Mouse (Mus musculus) induced T-regulatory cell, adult 2 months (primary cell): ENCODE results near the gene Fam180a.
A peak's percentile ranks its signal among the peaks of the same experiment; 100 is the strongest.
"Not testable (repeated sequence)": the region's sequence is repeated elsewhere in the genome, so short reads cannot be mapped to it uniquely, and the experiment has no call there.

Experiments used
- DNase-seq: peaks from one replicate; pipeline ENCODE4 v3.0.0-alpha.2; 2012; ENCODE audit warnings: low read depth

Fam180a gene

GRCm38 (mm10) chr6:35326111-35326515 is at the start of gene Fam180a:
Gene Fam180a, minus strand, starts transcription at chr6:35326141.
- no peak for DNase-seq

GRCm38 (mm10) chr6:35374052-35374451 is 48.1 kb upstream of the Fam180a start:
- DNase-seq = no peak

DNA sequence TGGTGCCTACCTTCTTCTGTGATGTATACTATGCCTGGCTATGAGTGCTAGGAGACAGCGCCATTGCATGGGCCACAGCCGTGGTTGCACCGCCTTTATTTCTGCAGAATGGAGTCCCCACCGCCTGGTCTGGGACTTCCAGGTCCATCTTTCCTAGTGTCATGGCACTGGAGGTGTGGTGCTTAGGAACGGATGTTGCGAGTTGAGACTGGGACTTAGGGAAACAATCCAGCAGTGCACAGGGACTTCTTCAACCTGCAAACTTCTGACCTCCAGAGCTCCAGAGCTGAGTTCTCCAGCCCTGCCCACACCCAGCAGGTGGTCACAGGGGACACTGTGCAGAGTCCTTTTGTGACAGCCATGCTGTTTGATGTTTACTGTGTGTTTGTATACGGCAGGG is 44.4 kb upstream of the Fam180a start:
- no peak for DNase-seq

- DNase-seq = not testable (repeated sequence)
Observed at GRCm38 (mm10) chr6:35369578-35370282, 43.8 kb upstream of the Fam180a start.

DNA sequence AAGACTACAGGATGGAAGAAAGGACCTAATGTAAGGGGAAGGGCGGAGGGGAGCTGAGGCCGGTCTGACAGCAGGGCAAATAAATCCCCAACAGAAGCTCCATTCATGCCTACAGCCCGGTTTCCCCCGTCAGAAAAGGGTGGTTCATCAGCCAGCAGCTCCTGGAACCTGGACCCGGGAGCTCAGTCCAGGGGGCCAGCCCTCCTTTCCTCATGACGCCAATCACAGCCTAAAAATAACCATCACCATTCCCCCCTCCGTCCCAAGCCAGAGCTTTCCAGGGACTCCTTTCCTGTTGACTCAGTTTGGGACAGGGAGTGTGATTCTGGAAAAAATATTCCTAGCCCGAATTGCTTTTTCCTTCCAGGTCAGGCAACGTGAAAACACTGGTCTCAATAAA is 36.7 kb upstream of the Fam180a start:
- no peak for DNase-seq

- no peak for DNase-seq
Observed at GRCm38 (mm10) chr6:35355320-35355719, 29.4 kb upstream of the Fam180a start.

DNA sequence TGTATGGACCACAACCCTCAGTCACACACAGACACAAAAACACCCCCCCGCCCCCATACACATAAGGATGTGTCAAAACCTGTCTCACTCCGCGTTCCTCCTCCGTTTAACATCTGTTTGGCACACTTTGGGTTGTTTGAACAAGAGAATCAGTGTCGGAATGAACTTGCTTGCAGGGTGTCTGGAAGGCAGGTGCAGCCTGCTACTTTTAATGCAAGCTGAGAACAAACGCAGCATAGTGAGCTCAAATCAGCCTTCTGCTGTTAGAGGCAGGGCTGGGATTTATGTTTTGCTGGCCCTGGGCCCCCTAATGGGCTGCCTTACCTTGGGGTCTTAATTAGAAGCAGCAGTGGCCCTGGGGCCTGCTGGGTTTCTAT is 28.7 kb upstream of the Fam180a start:
- no peak for DNase-seq

- DNase-seq = no peak
Observed at GRCm38 (mm10) chr6:35353846-35354621, 28.1 kb upstream of the Fam180a start.

DNA sequence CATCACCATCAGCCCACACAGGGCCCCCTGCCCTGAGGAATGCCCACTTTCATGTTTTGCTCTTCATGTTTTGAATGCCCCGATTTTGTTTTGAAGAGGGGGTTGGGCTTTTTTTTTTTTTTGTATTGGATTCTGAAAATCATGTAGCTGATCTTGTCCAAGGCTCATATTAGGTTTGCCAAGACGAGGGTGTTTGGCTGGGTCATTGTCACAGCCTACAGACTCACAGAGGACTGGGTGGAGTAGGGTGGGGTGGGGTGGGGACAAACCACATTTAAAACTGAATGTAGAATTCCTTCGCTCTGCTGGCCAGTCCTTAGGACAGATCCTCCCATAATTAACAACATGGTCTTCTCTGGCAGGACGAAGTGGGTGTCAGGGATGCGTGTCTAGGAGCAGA is 27.5 kb upstream of the Fam180a start:
- DNase-seq = no peak

DNA sequence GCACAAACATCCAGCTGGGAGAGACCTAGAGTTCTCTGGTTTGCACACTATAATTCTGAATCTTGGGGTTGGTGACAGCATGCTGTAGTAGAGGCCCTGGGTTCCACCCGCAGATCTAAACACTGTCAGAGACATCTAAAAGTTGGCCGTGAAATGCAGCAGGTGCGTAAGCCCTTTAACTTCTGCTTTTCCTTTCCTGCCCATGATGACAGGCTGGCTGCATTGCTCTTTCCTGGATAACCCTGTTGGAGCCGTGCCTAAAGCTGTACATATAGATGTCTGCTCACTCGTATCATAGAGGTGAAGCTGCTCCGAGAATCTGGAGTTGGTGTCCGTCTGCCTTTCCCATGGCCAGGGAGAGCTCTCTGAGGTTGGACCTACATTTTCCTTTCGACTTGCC is 26.9 kb upstream of the Fam180a start:
- no peak for DNase-seq

DNA sequence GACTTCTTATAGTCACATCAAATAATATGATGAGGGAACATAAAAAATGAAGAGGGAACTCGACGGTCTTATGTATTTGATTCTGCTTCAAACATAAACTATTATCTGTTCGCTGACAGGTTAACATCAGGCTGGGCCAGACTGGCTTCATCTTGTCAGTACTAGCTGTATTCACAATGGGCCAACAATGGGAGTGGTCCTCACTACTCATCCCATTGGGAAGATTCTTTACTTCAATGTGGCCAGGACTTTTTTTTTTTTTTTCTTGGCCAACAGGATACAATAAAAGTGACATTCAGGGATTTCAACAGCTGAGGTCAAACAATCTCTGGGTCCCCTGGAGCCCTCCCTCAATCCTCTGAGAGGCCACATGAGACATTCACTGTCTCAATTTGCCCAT is 25.9 kb upstream of the Fam180a start:
- DNase-seq = no peak

GRCm38 (mm10) chr6:35349784-35350183 is 23.8 kb upstream of the Fam180a start:
- DNase-seq = no peak

DNA sequence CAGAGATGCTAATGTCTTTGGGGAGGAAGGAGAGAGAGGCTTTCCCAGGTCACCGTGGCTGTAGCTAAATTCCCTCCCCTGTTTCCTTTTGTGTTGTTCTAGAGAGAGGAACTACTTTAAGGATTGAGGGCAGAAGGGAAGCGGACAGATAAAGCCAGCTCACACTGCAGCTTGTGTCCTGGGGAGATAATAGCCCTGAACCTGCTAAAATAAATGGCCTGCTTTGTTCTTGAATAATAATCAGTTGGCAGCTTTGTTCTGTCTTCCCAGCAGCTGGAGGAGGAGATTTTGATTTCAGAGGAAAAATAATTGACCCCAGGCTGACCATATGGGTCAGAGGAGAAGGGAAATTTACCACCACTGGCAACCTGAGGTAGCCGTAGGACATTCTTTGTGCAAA is 12.7 kb upstream of the Fam180a start:
- no peak for DNase-seq

GRCm38 (mm10) chr6:35337836-35338235 is 11.9 kb upstream of the Fam180a start:
- DNase-seq = no peak

- DNase-seq = no peak
Observed at GRCm38 (mm10) chr6:35335452-35335851, 9.5 kb upstream of the Fam180a start.

DNA sequence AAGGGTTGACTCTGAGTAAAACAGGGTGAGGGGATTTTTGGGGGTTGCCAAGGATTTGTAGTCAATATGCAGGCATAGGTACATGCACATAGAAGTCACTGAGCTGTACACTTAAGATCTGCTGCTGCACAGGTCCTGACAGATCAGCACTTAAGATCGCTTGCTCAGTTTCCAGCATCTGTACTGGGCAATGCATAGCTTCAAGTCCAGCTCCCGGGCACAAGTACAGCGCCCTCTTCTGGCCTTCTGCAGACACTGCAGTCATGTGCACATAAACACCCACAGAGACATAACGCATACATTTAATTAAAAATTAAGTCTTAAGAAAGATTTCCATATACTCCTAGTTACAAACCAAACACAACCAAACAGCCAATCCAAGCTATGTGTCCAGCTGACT is 8.3 kb upstream of the Fam180a start:
- DNase-seq = peak; percentile 2

GRCm38 (mm10) chr6:35333632-35334031 is 7.7 kb upstream of the Fam180a start:
- DNase-seq = no peak

GRCm38 (mm10) chr6:35330834-35331233 is 4.9 kb upstream of the Fam180a start:
- DNase-seq = no peak

- DNase-seq = no peak
Observed at GRCm38 (mm10) chr6:35329956-35330355, 4.0 kb upstream of the Fam180a start.

DNA sequence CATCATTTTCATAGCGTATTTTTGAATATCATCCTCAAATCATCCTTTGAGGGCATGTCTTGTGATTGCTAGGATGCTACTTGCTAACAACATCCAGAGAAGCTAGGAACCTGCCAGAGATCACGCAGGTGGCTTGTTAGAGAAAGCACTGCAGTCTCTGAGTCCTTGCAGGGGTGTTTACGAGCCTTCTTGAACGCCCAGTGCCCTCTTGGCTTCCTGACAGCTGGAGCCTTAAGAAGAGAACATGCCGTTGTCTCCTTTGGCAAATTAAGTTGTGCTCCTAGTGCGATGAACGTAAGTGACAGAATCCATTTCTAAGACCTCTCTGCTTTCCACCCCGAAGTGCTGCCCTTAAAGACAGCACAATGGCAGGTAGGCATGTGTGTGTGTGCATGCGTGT is 1.6 kb downstream of the Fam180a start:
- DNase-seq = no peak

GRCm38 (mm10) chr6:35323046-35323445 is 2.9 kb downstream of the Fam180a start:
- no peak for DNase-seq

- no peak for DNase-seq
Observed at GRCm38 (mm10) chr6:35321105-35321504, 4.8 kb downstream of the Fam180a start.

DNA sequence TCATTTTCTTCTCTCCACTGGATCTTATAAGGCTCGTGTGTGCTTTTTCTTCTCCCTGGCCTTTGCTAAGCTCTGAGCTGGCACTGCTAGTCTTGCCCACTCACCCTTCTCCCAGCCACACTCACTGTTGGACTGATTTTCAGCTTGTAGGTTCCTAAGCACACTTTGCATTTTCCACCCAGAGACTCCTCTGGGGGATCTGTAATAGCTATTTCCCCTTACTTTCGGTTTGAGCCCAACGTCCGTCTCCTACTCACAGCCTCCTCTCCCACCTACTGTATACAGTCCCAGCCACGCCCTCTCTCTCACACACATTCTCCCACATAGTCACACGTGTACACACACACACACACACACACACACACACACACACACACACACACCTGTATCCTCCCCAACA is 6.1 kb downstream of the Fam180a start:
- DNase-seq = no peak

GRCm38 (mm10) chr6:35313520-35313919 is 12.4 kb downstream of the Fam180a start:
- no peak for DNase-seq
